Mouse (Mus musculus): ENCODE measurements around the gene Ube3b. TPM values are rescaled to one million over a fixed set of nuclear protein-coding genes. Genes with fewer than 3 reads are reported as not detected.
A peak's percentile ranks its signal among the peaks of the same experiment; 100 is the strongest.

Ube3b gene
- total and polyA plus RNA-seq, 2 experiments from 2014 or later = 30.5 to 57.7 TPM

DNA sequence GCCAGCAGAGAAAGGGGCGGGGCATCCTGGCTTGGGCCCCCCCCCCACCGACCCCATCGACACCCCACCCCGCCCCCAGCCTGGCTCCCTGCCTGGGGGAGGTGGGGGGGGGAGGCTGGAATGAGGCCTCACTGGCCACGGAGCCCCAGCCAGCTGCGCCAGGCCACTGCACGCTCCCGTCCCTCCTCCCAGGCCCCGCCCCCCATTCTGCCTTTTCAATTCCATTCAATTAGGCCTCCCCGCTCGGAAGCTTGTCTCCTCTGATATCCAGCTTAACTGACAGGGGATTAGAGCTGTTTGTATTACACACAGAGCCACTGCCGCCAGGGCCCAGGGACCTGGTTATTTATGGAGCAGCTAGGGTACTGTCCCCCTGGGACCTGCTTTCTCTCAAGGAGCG is 87.0 kb downstream of the Ube3b start:
- TF ChIP-seq CTCF (IDR thresholded peaks at IDR 0.05; ENCODE audit: low read depth) (no peak), EP300 (IDR thresholded peaks at IDR 0.05; ENCODE audit: low read depth) (no peak)
- peak; percentile 43 for DNase-seq (ENCODE audit: low spot score)
- 2% methylated on average over 9 of the region's 13 CpGs for WGBS
- peaks cover 10% of the 10 kb centered on the region; the same call in 1 of the 2 replicates for H3K4me1 ChIP-seq (ENCODE audit: control insufficient read depth, insufficient read depth)
- H3K36me3 ChIP-seq (replicated peaks; ENCODE audit: control insufficient read depth, insufficient read depth, low read length) = no peaks in the 10 kb centered on the region
- peak overlapping the region; percentile 59 for H3K4me2 ChIP-seq (ENCODE audit: low read depth, low read length)
- no peaks in the 10 kb centered on the region for H3K27me3 ChIP-seq (ENCODE audit: control insufficient read depth, insufficient read depth, low read length)
- H3K27ac ChIP-seq (ENCODE audit: low read depth) = no peak overlapping the region
- no peaks in the 10 kb centered on the region for H3K9me3 ChIP-seq (replicated peaks; ENCODE audit: control insufficient read depth, low read length)
- peak overlapping the region; percentile 30 for H3K4me3 ChIP-seq (ENCODE audit: low read depth, low read length)
- peak; percentile 58 for ATAC-seq (ENCODE audit: insufficient read depth, low read depth)
- no peak overlapping the region for H3K9ac ChIP-seq (replicated peaks; ENCODE audit: low read depth, low read length)

DNA sequence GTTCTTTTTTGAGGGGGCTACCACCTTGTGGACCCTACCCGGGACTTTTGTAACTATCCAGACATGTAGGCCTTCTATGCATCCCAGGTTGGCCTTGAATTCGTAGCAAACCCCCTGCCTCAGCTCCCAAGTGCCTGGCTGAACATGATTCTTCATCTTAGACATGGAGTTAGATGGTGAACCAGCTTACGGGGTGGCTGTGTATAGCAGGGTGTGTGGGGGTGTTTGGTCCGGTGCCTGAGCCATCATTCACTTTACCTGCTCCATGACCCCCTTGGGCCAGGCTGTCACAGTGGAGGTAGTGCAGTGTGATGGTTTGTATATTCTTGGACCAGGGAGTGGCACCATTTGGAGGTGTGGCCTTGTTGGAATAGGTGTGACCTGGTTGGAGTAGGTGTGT is 87.6 kb downstream of the Ube3b start:
- no peak overlapping the region for H3K27ac ChIP-seq (ENCODE audit: low read depth)
- no peak for TF ChIP-seq CTCF (IDR thresholded peaks at IDR 0.05; ENCODE audit: low read depth)
- no peak for TF ChIP-seq EP300 (IDR thresholded peaks at IDR 0.05; ENCODE audit: low read depth)
- H3K9ac ChIP-seq (replicated peaks; ENCODE audit: low read depth, low read length) = no peak overlapping the region
- WGBS = 67% methylated on average over 4 of the region's 4 CpGs
- no peaks in the 10 kb centered on the region for H3K27me3 ChIP-seq (ENCODE audit: control insufficient read depth, insufficient read depth, low read length)
- DNase-seq (ENCODE audit: low spot score) (no peak), ATAC-seq (ENCODE audit: insufficient read depth, low read depth) (no peak)
- H3K9me3 ChIP-seq (replicated peaks; ENCODE audit: control insufficient read depth, low read length) = no peaks in the 10 kb centered on the region
- no peak overlapping the region for H3K4me3 ChIP-seq (ENCODE audit: low read depth, low read length)
- no peak overlapping the region for H3K4me2 ChIP-seq (ENCODE audit: low read depth, low read length)
- peaks cover 8% of the 10 kb centered on the region; the same call in 1 of the 2 replicates for H3K4me1 ChIP-seq (ENCODE audit: control insufficient read depth, insufficient read depth)
- no peaks in the 10 kb centered on the region for H3K36me3 ChIP-seq (replicated peaks; ENCODE audit: control insufficient read depth, insufficient read depth, low read length)

DNA sequence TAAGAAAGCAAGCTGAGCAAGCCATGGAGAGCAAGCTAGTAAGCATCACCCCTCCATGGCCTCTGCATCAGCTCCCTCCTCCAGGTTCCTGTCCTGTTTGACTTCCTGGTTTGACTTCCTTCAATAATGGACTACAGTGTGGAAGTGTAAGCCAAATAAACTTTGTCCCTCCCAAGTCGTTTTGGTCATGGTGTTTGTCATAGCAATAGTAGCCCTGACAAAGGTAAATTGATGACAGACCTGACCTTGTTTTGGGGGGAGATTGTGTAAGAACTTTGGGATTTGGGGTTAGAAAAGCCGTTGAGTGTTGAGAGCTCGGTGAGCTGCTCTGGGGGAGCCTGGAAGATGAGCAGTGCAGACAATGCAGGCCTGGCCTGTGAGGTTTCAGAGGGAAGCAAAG is 90.0 kb downstream of the Ube3b start:
- ATAC-seq (ENCODE audit: insufficient read depth, low read depth) = no peak
- Histone ChIP-seq H3K4me3 (ENCODE audit: low read depth, low read length) (no peak overlapping the region), H3K9me3 (replicated peaks; ENCODE audit: control insufficient read depth, low read length) (no peaks in the 10 kb centered on the region), H3K36me3 (replicated peaks; ENCODE audit: control insufficient read depth, insufficient read depth, low read length) (no peaks in the 10 kb centered on the region), H3K4me2 (ENCODE audit: low read depth, low read length) (no peak overlapping the region), H3K9ac (replicated peaks; ENCODE audit: low read depth, low read length) (no peak overlapping the region), H3K27me3 (ENCODE audit: control insufficient read depth, insufficient read depth, low read length) (no peaks in the 10 kb centered on the region), H3K27ac (ENCODE audit: low read depth) (no peak overlapping the region), H3K4me1 (ENCODE audit: control insufficient read depth, insufficient read depth) (peaks cover 8% of the 10 kb centered on the region; the same call in 1 of the 2 replicates)
- DNase-seq (ENCODE audit: low spot score) = no peak
- WGBS = 67% methylated on average over 3 of the region's 3 CpGs
- no peak for TF ChIP-seq CTCF (IDR thresholded peaks at IDR 0.05; ENCODE audit: low read depth)
- no peak for TF ChIP-seq EP300 (IDR thresholded peaks at IDR 0.05; ENCODE audit: low read depth)

Small RNA genes within 50 kb of the gene (microRNA-seq; reads per million reads assigned to microRNA genes)
- gene Mir7027 = not detected

Other genes with a start within 250 kb of the Ube3b start
- gene Acacb, start 234.1 kb upstream of the Ube3b start, total RNA-seq (2014; rRNA removed; ENCODE audit: low replicate concordance) = 50.7 and 70.1 TPM in 2 replicates
- 15.3 and 17.5 TPM in 2 replicates for gene Acacb, start 234.1 kb upstream of the Ube3b start, polyA plus RNA-seq (2015; fragmentation: Nextera tagmentation; extraction: Ambion mirVana)
- gene Foxn4, start 106.8 kb upstream of the Ube3b start, total RNA-seq (2014; rRNA removed; ENCODE audit: low replicate concordance) = not detected in 2 replicates
- gene Foxn4, start 106.8 kb upstream of the Ube3b start, polyA plus RNA-seq (2015; fragmentation: Nextera tagmentation; extraction: Ambion mirVana) = not detected in 2 replicates
- 5.9 TPM in 1 of 2 replicates, not detected in the other for gene Myo1h, start 91.4 kb upstream of the Ube3b start, total RNA-seq (2014; rRNA removed; ENCODE audit: low replicate concordance)
- 0.53 and 0.63 TPM in 2 replicates for gene Myo1h, start 91.4 kb upstream of the Ube3b start, polyA plus RNA-seq (2015; fragmentation: Nextera tagmentation; extraction: Ambion mirVana)
- 83.4 and 113 TPM in 2 replicates for gene Kctd10, start 99 bp upstream of the Ube3b start, total RNA-seq (2014; rRNA removed; ENCODE audit: low replicate concordance)
- 59.8 and 64.2 TPM in 2 replicates for gene Kctd10, start 99 bp upstream of the Ube3b start, polyA plus RNA-seq (2015; fragmentation: Nextera tagmentation; extraction: Ambion mirVana)
- 14.0 and 19.7 TPM in 2 replicates for gene Mmab, start 63.5 kb downstream of the Ube3b start, total RNA-seq (2014; rRNA removed; ENCODE audit: low replicate concordance)
- 17.0 and 18.3 TPM in 2 replicates for gene Mmab, start 63.5 kb downstream of the Ube3b start, polyA plus RNA-seq (2015; fragmentation: Nextera tagmentation; extraction: Ambion mirVana)
- gene Mvk, start 63.7 kb downstream of the Ube3b start, total RNA-seq (2014; rRNA removed; ENCODE audit: low replicate concordance) = 22.2 and 24.6 TPM in 2 replicates
- 12.6 and 13.3 TPM in 2 replicates for gene Mvk, start 63.7 kb downstream of the Ube3b start, polyA plus RNA-seq (2015; fragmentation: Nextera tagmentation; extraction: Ambion mirVana)
- 0.97 and 5.0 TPM in 2 replicates for gene Fam222a, start 187.4 kb downstream of the Ube3b start, total RNA-seq (2014; rRNA removed; ENCODE audit: low replicate concordance)
- gene Fam222a, start 187.4 kb downstream of the Ube3b start, polyA plus RNA-seq (2015; fragmentation: Nextera tagmentation; extraction: Ambion mirVana) = 0.97 and 1.3 TPM in 2 replicates

Data from heart, postnatal 0 days (tissue).